Mouse (Mus musculus): ENCODE data around the gene Cop1.

DNA sequence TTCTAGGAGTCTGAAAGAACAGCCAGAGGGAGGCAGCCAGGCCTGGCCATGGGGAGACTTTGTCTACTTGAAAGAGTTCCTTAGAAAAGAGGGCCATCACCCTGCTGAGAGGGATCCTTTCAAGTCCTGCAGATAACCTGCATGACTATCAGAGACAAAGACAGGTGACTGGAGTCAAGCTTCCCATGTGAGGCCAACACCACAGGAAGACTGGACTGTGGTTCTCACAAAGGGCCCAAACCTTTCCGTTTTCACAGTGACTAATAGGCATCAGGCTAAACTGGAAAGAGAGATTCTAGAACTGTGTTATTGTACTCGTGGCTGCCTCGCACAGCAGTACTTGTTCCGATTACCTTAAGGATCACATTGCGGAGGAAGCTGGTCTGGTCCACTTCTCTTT lies 126.6 kb downstream of the Cop1 start:
- TF ChIP-seq POLR2A (IDR thresholded peaks at IDR 0.05; ENCODE audit: borderline replicate concordance, control insufficient read depth, low read depth, low read length) (no peak), CTCF (IDR thresholded peaks at IDR 0.05; ENCODE audit: control insufficient read depth, insufficient read depth, low read length) (no peak)
